Mouse (Mus musculus): ENCODE results near the gene Hemk1. TPM values are rescaled to one million over a fixed set of nuclear protein-coding genes. Genes with fewer than 3 reads are reported as not detected.
A peak's percentile ranks its signal among the peaks of the same experiment; 100 is the strongest.

Gene Hemk1
- polyA plus RNA-seq, 1 experiment from 2014 or later = 12.1 TPM

DNA sequence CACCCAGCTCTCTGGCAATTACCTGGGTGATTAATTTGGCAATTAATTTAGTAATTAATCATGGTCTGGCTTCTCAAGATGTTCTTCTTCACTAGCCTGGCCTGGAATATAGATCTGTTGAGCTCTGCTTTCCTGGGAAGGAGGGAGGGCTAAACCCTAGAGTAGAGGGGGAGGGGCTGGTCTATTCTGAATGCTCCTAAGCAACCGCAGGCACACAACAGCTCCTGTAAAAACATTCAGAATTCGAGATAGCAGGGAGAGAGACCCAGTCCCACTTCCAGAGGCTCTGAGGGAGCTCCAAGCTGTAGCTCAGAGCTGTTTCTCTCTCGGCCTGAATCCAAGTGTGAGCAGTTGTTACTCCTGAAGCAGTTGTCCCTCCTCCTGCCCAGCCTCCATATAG is 22.8 kb upstream of the Hemk1 start:
- Histone ChIP-seq H3K27ac (no peak overlapping the region; the same call in 1 of the 2 replicates), H3K9me3 (no peaks in the 10 kb centered on the region), H3K36me3 (no peaks in the 10 kb centered on the region), H3K4me1 (replicated peaks) (peaks cover 16% of the 10 kb centered on the region), H3K27me3 (ENCODE audit: insufficient read depth, poor library complexity, severe bottlenecking) (peaks cover 27% of the 10 kb centered on the region), H3K4me3 (no peak overlapping the region)
- 17% methylated on average over 3 of the region's 3 CpGs for WGBS
- no peak for DNase-seq (ENCODE audit: low spot score)

DNA sequence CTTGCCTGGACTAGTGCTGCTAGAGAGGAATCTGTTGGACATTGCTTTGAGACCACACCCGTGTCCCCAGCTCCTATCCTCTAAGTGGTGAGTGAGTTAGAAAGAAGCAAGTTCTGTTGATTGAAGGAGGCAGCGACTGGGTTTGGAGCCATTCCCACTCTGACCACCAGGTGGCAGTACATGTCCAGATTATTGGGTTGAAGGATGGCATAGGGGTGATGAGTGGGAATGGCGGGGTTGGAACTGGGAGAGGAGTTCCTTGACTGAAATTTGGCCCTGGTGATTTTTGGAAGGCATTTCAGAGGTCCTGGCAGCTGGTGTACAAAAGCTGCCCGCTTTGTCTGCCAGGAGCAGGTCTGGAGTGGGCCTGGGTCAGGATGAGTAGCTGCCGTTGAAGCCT is 19.5 kb upstream of the Hemk1 start:
- Histone ChIP-seq H3K27ac (no peak overlapping the region), H3K36me3 (no peaks in the 10 kb centered on the region), H3K4me1 (replicated peaks) (peaks cover 16% of the 10 kb centered on the region), H3K4me3 (no peak overlapping the region), H3K9me3 (no peaks in the 10 kb centered on the region), H3K27me3 (ENCODE audit: insufficient read depth, poor library complexity, severe bottlenecking) (peaks cover 26% of the 10 kb centered on the region)
- peak; percentile 88 for DNase-seq (ENCODE audit: low spot score)
- 18% methylated on average over 5 of the region's 5 CpGs for WGBS

DNA sequence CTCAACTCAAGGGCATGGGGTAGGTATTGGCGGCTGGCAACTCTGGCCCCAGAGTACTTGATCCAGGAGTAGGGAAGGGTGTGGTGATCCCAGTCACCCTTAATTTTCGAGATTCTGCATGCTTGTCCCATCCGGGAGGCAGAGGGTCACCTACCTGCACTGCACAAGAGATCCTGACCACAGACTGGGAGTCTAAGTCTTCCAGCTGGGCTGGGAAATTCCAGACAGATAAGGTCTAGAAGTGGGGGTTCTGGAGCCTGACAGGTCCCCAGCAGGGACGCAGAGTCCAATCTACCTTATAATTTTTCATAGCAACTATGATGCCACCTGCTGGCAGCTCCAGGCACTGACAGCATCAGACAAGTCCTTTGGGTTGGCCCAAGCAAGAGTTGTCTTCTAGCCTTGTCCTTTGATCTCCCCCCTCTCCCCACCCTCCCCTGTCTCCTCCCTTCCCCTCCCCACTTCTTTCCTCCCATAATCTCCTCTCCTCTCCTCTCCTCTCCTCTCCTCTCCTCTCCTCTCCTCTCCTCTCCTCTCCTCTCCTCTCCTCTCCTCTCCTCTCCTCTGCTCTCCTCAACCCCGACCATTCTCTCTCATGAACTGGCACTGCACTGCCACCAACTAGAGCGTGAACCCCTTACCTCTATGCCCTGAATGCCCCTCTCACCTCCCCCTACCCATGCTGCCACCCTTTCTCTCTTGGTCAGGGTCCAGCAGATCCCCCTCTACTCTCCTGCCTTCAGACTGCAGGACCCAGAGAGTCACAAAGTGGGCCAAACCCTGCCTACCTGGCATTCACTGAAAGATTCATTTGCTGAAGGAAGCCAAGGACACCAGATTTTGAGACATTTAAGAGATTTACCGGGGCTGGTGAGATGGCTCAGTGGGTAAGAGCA is 18.0 kb upstream of the Hemk1 start:
- Histone ChIP-seq H3K4me1 (replicated peaks) (peaks cover 16% of the 10 kb centered on the region), H3K27ac (no peak overlapping the region), H3K36me3 (no peaks in the 10 kb centered on the region), H3K27me3 (ENCODE audit: insufficient read depth, poor library complexity, severe bottlenecking) (peaks cover 26% of the 10 kb centered on the region), H3K9me3 (no peaks in the 10 kb centered on the region), H3K4me3 (no peak overlapping the region)
- 52% methylated on average over 7 of the region's 7 CpGs for WGBS
- peak; percentile 58 for DNase-seq (ENCODE audit: low spot score)

DNA sequence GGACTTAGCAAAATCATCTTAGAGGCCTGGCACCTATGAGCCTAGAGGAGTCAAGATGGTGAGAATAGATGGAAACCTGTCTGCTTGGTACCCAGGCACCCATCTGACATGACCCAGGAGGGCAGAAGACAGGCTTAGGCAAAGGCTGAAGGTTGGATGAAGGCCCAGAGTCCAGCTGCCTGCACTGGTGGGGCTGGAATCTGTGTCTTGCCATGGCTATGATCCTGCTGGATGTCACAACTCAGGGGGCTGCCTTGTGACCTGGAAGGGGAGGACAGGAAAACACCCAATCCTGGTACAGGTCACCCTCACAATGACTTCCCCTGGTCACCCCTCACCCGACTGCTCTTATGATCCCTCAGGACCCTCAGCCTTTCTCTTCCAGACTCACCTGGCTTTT is 16.7 kb upstream of the Hemk1 start:
- Histone ChIP-seq H3K4me3 (no peak overlapping the region), H3K27ac (no peak overlapping the region), H3K4me1 (replicated peaks) (peaks cover 15% of the 10 kb centered on the region), H3K27me3 (ENCODE audit: insufficient read depth, poor library complexity, severe bottlenecking) (peaks cover 26% of the 10 kb centered on the region), H3K36me3 (no peaks in the 10 kb centered on the region), H3K9me3 (no peaks in the 10 kb centered on the region)
- no peak for DNase-seq (ENCODE audit: low spot score)
- 86% methylated on average over 1 of the region's 1 CpGs for WGBS

DNA sequence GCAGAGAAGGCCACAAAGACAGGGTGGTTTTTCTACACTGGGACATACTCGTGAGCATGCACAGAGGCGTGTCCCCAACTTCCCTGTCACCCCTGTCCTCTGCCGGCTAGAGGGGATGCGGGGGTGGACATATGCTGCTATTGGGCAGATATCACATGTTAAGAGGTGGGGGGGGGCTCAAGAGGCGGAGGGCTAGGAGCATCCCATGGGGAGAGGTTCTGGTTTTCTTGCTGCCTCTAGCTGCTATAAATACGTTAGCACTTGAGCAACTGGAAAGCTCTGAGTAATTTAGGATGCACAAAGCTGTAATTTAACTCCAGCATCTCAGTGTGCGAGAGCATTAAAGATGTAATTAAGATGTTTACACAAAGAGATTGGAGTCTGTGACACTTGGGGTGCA is 11.2 kb upstream of the Hemk1 start:
- no peaks in the 10 kb centered on the region for H3K36me3 ChIP-seq
- no peak for DNase-seq (ENCODE audit: low spot score)
- no peak overlapping the region for H3K27ac ChIP-seq
- WGBS = 62% methylated on average over 7 of the region's 7 CpGs
- no peaks in the 10 kb centered on the region for H3K9me3 ChIP-seq
- H3K4me1 ChIP-seq (replicated peaks) = peaks cover 26% of the 10 kb centered on the region
- 0 out of 2 replicates have a peak, but pooled peaks cover under 1% of the 10 kb centered on the region for H3K27me3 ChIP-seq (ENCODE audit: insufficient read depth, poor library complexity, severe bottlenecking)
- H3K4me3 ChIP-seq = no peak overlapping the region

DNA sequence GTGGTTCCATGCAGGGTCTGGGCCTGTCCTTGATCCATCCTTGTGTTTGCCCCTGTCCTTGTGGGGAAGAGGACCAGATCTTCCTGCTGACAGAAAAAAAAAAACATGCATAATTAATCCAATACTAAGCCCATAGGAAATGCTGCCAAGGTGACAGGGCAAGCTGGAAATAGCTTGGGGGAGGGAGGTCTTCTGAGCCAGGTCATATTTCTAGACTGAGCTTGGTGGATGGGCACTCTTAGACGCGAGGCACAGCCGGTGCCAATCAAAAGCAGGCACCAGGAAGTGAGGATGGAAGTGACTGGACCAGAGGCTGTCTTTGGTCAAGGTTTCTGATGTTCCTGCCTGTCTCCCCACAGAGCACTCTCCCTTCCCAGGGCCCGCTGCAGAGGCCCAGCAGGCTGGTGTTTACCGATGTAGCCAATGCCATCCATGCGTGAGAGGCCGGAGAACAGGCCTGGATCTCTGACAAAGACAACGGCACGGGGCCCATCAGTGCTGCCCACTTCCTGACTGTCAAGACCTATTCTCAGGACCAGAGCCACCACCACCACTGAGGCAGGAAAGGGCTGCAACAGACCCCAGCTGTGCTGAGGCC is 9.5 kb upstream of the Hemk1 start:
- Histone ChIP-seq H3K4me1 (replicated peaks) (peaks cover 26% of the 10 kb centered on the region), H3K27ac (no peak overlapping the region), H3K36me3 (no peaks in the 10 kb centered on the region), H3K27me3 (ENCODE audit: insufficient read depth, poor library complexity, severe bottlenecking) (peaks cover 13% of the 10 kb centered on the region), H3K4me3 (no peak overlapping the region), H3K9me3 (no peaks in the 10 kb centered on the region)
- 75% methylated on average over 9 of the region's 9 CpGs for WGBS
- DNase-seq (ENCODE audit: low spot score) = no peak

DNA sequence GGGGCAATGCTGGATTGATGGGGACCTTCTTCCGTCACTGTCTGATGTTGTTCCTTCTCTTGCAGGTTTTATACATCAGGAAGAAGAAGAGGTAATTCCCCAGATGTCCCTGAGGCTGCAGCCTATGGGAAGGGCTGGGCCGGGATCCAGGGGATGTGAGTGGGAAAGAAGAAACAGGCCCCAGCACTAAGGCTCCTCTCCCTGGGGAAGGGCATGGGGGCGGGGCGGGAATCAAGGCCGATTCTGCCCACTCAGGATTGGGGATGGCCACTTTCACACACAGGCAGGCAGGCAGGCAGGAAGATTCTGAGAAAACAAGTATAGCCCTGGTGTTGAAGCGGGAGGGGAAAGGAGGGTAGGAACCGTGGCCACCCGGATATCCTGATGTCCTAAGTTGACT is 7.9 kb upstream of the Hemk1 start:
- Histone ChIP-seq H3K4me3 (no peak overlapping the region), H3K9me3 (no peaks in the 10 kb centered on the region), H3K27ac (no peak overlapping the region), H3K36me3 (no peaks in the 10 kb centered on the region), H3K4me1 (replicated peaks) (peaks cover 21% of the 10 kb centered on the region), H3K27me3 (ENCODE audit: insufficient read depth, poor library complexity, severe bottlenecking) (peaks cover 29% of the 10 kb centered on the region)
- no peak for DNase-seq (ENCODE audit: low spot score)
- 91% methylated on average over 8 of the region's 8 CpGs for WGBS

DNA sequence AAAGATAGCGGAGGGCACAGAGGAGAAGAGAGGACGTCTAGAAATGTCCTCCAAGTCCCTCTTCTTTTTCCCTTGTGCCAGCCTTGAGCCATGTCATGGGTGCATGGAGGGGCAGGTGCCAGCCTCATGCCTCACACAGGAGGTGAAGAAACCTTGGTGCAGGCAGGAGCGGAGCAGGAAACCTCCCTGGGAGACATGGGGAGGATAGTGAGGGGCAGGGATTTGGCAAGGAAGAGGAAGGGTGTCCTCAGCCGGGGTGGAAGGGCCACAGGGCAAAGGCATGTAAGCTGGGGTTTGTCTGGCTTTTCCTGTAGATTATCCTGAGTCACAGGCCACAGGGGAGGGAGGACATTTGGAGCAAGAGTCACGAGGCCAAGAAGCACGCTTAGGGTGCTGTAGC is 5.9 kb upstream of the Hemk1 start:
- DNase-seq (ENCODE audit: low spot score) = no peak
- Histone ChIP-seq H3K27me3 (ENCODE audit: insufficient read depth, poor library complexity, severe bottlenecking) (peaks cover 32% of the 10 kb centered on the region), H3K36me3 (no peaks in the 10 kb centered on the region), H3K4me3 (no peak overlapping the region), H3K9me3 (no peaks in the 10 kb centered on the region), H3K27ac (no peak overlapping the region), H3K4me1 (replicated peaks) (peaks cover 25% of the 10 kb centered on the region)
- 70% methylated on average over 6 of the region's 6 CpGs for WGBS

DNA sequence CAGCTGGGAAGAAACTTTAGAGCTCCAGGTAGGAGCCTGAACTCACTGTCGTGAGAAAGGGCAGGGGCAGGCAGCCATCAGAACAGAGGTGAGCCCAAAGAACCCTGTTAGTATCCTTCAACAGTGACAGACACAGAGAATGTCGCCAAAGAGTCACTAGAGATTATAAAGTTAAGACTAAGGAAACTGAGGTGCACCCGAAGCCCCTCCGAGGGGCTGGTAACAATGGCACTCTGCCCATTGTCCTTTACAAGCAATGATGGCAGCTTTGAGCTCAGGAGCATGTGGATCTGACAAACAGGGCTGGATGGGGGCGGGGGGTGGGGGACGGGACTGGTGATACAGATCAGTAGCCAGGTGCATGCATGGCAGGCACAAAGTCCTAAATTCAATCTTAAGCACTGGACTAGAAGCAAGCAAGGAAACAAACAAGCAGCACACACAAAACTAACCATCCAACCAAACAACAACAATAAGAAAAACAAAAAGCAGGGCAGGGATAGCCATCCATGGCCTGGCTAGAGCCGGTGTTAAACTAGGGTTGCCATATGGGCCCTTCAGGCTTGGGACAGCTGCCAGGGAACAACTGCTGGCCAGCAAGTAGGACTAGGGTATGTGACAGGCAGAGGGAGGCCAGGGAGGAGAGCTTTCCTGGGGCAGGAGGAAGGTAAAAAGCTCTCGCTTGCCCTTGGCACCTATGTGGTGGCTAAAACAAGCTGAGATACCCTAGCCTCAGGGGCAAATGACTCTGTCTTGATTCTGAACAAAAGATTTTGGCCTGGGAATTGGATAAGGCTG is 5.2 kb upstream of the Hemk1 start:
- Histone ChIP-seq H3K27me3 (ENCODE audit: insufficient read depth, poor library complexity, severe bottlenecking) (peaks cover 32% of the 10 kb centered on the region), H3K4me1 (replicated peaks) (peaks cover 32% of the 10 kb centered on the region), H3K27ac (no peak overlapping the region), H3K36me3 (no peaks in the 10 kb centered on the region), H3K9me3 (no peaks in the 10 kb centered on the region), H3K4me3 (no peak overlapping the region)
- DNase-seq (ENCODE audit: low spot score) = no peak
- WGBS = 74% methylated on average over 8 of the region's 8 CpGs

DNA sequence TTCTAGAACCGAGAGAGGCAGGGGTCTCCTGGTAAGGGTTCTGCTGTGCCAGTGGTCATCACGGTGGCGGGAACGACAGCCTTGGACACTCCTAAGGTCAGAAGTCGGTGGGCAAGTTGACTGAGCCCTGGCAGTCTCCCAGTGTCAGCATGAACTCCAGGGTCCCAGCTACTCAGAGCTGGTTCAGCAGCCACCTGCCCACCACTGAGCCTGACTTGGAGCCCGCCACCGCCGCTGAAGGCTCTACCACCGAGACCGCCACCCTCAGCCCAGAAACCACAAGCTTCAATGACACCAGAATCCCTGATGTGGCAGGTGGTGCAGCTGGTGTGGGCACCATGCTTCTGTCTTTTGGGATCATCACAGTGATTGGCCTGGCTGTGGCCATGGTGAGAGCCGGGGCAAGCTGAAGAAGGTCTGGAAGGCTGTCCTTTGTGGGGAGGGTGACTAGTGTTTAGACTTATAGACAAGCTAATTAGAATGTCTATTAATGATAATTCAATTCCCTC is 4.1 kb upstream of the Hemk1 start:
- DNase-seq (ENCODE audit: low spot score) = no peak
- WGBS = 90% methylated on average over 11 of the region's 11 CpGs
- no peak overlapping the region for H3K4me3 ChIP-seq
- H3K4me1 ChIP-seq (replicated peaks) = peaks cover 37% of the 10 kb centered on the region
- no peaks in the 10 kb centered on the region for H3K9me3 ChIP-seq
- H3K36me3 ChIP-seq = no peaks in the 10 kb centered on the region
- H3K27ac ChIP-seq = no peak overlapping the region
- peaks cover 32% of the 10 kb centered on the region for H3K27me3 ChIP-seq (ENCODE audit: insufficient read depth, poor library complexity, severe bottlenecking)

DNA sequence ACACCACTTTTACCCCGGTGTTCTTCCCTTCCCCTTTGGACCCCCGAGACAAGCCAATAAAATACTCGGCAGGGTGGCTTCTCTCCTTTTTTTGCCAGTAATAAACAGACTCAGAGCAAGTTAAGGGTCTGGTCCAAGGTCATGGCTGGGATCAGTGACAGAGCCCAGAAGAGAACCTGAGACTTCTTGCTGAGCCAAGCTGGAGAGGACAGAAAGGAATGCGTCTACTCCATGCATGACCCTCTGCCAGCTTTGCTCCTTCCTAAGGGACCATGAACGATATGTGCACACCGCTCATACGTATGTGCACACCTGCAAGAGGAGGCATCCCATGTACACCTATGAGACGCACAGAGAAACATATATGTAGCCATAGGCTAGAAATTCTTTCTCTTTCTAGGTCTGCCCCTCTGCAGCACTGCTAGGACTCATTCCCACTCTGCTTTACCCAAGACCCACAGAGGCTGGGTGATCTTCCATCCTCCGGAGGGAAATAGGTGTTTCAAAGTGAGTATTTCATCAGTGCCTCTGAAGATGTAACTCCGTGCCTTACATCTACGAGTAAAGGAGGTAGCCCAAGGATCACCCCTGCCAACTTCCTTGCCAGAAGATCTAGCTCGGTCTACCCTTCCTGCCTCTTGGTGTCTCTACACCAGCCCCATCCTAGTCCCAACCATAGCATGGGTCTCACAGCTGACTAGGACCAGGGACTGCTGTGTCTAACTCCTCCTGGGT is 2.9 kb upstream of the Hemk1 start:
- H3K4me1 ChIP-seq (replicated peaks) = peaks cover 40% of the 10 kb centered on the region
- peak overlapping the region; percentile 68 for H3K4me3 ChIP-seq
- DNase-seq (ENCODE audit: low spot score) = no peak
- peaks cover 32% of the 10 kb centered on the region for H3K27me3 ChIP-seq (ENCODE audit: insufficient read depth, poor library complexity, severe bottlenecking)
- no peaks in the 10 kb centered on the region for H3K36me3 ChIP-seq
- WGBS = 58% methylated on average over 12 of the region's 12 CpGs
- no peaks in the 10 kb centered on the region for H3K9me3 ChIP-seq
- H3K27ac ChIP-seq = peak overlapping the region; percentile 83

DNA sequence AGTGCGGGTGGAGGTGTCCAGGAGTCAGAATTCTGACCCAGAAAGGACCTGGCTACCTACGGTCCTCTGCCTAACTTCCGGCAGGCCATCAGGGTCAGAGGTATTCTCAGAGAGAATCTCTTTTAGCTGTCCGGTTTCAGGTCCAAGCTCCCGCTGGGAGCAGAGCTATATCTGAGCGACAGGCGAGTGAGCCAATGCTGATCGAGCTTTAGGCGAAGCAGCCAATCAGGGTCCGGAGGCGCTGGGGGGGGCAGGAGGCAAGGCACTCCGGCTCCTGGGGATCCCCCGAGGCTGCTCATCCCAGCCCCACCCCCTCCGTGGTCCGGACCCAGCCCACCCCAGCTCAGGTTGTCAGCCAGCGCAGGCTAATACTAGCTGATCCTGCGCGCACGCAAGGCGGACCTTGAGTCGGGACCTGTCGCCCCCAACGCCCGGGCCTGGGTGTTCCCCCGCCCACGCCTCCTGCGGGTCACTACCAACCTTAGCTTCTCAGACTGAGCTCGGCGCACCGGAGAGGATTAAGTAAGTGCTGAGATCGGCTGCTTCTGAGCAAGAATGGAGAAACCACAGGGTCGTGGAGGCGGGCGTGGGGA is 2.2 kb upstream of the Hemk1 start, which contains the start of gene 6430571L13Rik:
6430571L13Rik (plus strand) TSS at position 336 of the 593 bp plus-strand sequence.
- peak; percentile 94 for DNase-seq (ENCODE audit: low spot score)
- H3K9me3 ChIP-seq = no peaks in the 10 kb centered on the region
- H3K27ac ChIP-seq = peak within 1 kb of the TSS; percentile 83
- H3K4me3 ChIP-seq = peak within 1 kb of the TSS; percentile 68
- H3K36me3 ChIP-seq = no peaks in the 10 kb centered on the region
- under 1% methylated on average over 34 of the region's 34 CpGs for WGBS
- peaks cover 40% of the 10 kb centered on the region for H3K4me1 ChIP-seq (replicated peaks)
- H3K27me3 ChIP-seq (ENCODE audit: insufficient read depth, poor library complexity, severe bottlenecking) = peaks cover 32% of the 10 kb centered on the region

Measured in hindbrain, embryonic 10.5 days (tissue).